Mouse (Mus musculus) cortical plate, adult 2 months (tissue): ENCODE data around the gene Igsf6.

Source experiments
- CTCF ChIP-seq: fragments of 200-500 bp; IDR thresholded peaks from 2 replicates; pipeline ENCODE4 v1.5.1; 2011; ENCODE audit warnings: mild to moderate bottlenecking, control low read depth, low read length; ENCODE audit not compliant: insufficient read depth; ENCODE audit errors: extremely low read depth
- POLR2A ChIP-seq: fragments of 200-500 bp; IDR thresholded peaks from 2 replicates; pipeline ENCODE4 v1.6.1; 2011; ENCODE audit warnings: mild to moderate bottlenecking, low read length, control low read depth; ENCODE audit not compliant: insufficient read depth; ENCODE audit errors: extremely low read depth

DNA sequence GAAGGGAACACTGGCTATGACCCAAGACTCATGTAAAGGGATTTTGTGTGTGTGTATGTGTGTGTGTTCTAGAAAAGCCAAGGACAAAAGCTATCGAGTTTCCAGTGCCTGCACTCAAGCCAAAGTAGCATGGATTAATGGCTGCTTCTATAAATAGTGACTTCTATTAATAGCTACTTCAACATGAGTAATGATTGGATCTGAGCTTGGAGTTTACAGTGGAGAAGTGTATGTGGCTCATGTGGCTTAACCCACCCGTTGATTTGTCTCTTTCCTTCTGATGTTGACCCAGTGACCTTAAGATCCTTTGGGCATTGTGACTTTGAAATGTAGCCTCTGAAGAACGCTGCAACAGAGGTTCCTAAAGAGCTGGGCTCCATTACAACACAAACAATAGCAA lies 36.9 kb upstream of the Igsf6 start:
- TF ChIP-seq POLR2A (no peak), CTCF (no peak)
